Mouse (Mus musculus) lung, postnatal 14 days (tissue): Measurements from ENCODE around the gene Twist1.

Experiments used
- DNase-seq: peaks from one replicate; pipeline ENCODE4 v3.0.0; 2021

Twist1 gene

GRCm38 (mm10) chr12:33957400-33958240, at the start of gene Twist1:
Twist1 (plus strand) TSS chr12:33957671.
- DNase-seq = no peak

GRCm38 (mm10) chr12:33926751-33927150, 30.7 kb upstream of the Twist1 start:
- DNase-seq = no peak

GRCm38 (mm10) chr12:33927334-33928098, 30.0 kb upstream of the Twist1 start:
- no peak for DNase-seq

GRCm38 (mm10) chr12:33928331-33929192, 28.9 kb upstream of the Twist1 start, which contains the start of gene Ferd3l:
Ferd3l (plus strand) TSS chr12:33928425.
- no peak for DNase-seq

GRCm38 (mm10) chr12:33952843-33953242, 4.6 kb upstream of the Twist1 start:
- no peak for DNase-seq

GRCm38 (mm10) chr12:33954931-33955565, 2.4 kb upstream of the Twist1 start:
- DNase-seq = no peak

GRCm38 (mm10) chr12:33955606-33956295, 1.7 kb upstream of the Twist1 start:
- no peak for DNase-seq

GRCm38 (mm10) chr12:33956576-33957399, 683 bp upstream of the Twist1 start:
- DNase-seq = no peak

- DNase-seq = no peak
These were observed 1.0 kb downstream of the Twist1 start for GRCm38 (mm10) chr12:33958241-33959194.

- DNase-seq = no peak
These were observed 1.7 kb downstream of the Twist1 start for GRCm38 (mm10) chr12:33959206-33959605.

GRCm38 (mm10) chr12:33959846-33960245, 2.4 kb downstream of the Twist1 start:
- DNase-seq = no peak

- no peak for DNase-seq
These were observed 3.5 kb downstream of the Twist1 start for GRCm38 (mm10) chr12:33961013-33961412.

GRCm38 (mm10) chr12:33962118-33962772, 4.8 kb downstream of the Twist1 start:
- no peak for DNase-seq

GRCm38 (mm10) chr12:33962773-33963130, 5.3 kb downstream of the Twist1 start:
- no peak for DNase-seq

- DNase-seq = no peak
These were observed 6.3 kb downstream of the Twist1 start for GRCm38 (mm10) chr12:33963671-33964369.

- DNase-seq = no peak
These were observed 7.0 kb downstream of the Twist1 start for GRCm38 (mm10) chr12:33964427-33964826.

- DNase-seq = no peak
These were observed 8.3 kb downstream of the Twist1 start for GRCm38 (mm10) chr12:33965661-33966360.
